25 mouse cellular contexts compared by ENCODE assay signal in the genomic region with DNA sequence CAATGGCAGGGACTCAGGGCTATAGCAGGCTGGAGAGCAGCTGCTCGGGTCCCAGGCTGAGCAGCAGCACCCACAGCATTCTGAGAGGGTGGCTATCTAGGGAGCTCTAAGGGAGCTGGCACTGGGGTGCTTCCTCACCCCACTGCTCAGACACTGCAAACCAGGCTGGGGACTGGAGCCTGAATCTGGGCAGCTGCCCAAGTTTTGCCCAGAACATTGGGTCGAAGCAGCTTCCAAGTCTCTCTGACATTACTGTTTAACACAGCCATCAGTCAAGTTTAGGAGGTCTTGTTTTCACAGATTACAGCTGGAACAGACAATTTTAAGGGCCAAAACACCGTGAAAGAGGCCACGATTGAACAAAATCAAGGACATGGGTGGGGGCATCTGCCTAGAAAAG.
DNase-seq lines count a peak whose midpoint lies in the region; ATAC-seq lines count a peak whose summit lies in the region.
"Had no signal": no experiment of that assay in that cellular context is flagged by ENCODE, and none has a peak within 500 bp of the region (broad histone marks: within the 10 kb centered on the region; RNA-seq: fewer than 3 reads in every experiment).

No protein-coding gene starts in this region.

- H3K27me3 ChIP-seq in hindbrain, embryonic 10.5 days (ENCODE audit: insufficient read depth, poor library complexity, severe bottlenecking): no peaks in the 10 kb centered on the region
- H3K27me3 ChIP-seq in hindbrain, embryonic 13.5 days: no peaks in the 10 kb centered on the region
- H3K27me3 ChIP-seq: heart, embryonic 15.5 days; intestine, embryonic 15.5 days; liver, embryonic 12.5 days; neural tube, embryonic 13.5 days; Patski had no signal

- 84% methylated on average over 4 of the region's 4 CpGs for WGBS in hindbrain, embryonic 10.5 days
- WGBS in hindbrain, embryonic 13.5 days: 50% methylated on average over 4 of the region's 4 CpGs

- H3K36me3 ChIP-seq in hindbrain, embryonic 10.5 days: no peaks in the 10 kb centered on the region
- H3K36me3 ChIP-seq in hindbrain, embryonic 13.5 days: no peaks in the 10 kb centered on the region
- H3K36me3 ChIP-seq: heart, embryonic 10.5 days; heart, embryonic 15.5 days; intestine, embryonic 15.5 days; liver, embryonic 12.5 days; neural tube, embryonic 13.5 days had no signal

- H3K9ac ChIP-seq in hindbrain, embryonic 13.5 days: no peak overlapping the region
- H3K9ac ChIP-seq: heart, embryonic 15.5 days; hindbrain, embryonic 14.5 days; intestine, embryonic 15.5 days; liver, embryonic 12.5 days; liver, postnatal 0 days; neural tube, embryonic 13.5 days had no signal

- ATAC-seq in hindbrain, embryonic 13.5 days (ENCODE audit: low FRiP score): no peak
- no peak for ATAC-seq in frontal cortex, adult (ENCODE audit: low TSS enrichment)
- ATAC-seq: forebrain, embryonic 16.5 days; intestine, embryonic 15.5 days; liver, embryonic 12.5 days; liver, postnatal 0 days; Patski had no signal

- H3K4me3 ChIP-seq in hindbrain, embryonic 10.5 days: no peak overlapping the region
- no peak overlapping the region for H3K4me3 ChIP-seq in hindbrain, embryonic 13.5 days
- H3K4me3 ChIP-seq: erythroblast, embryonic 14.5 days; heart, embryonic 10.5 days; heart, embryonic 15.5 days; intestine, embryonic 15.5 days; left cerebral cortex, adult 2 months; liver, embryonic 12.5 days; neural tube, embryonic 13.5 days had no signal

- no peak for DNase-seq in hindbrain, embryonic 10.5 days (ENCODE audit: low spot score)
- DNase-seq in left cerebral cortex, postnatal 4 days: peak; percentile 27
- no peak for DNase-seq in left cerebral cortex, adult 11 months (ENCODE audit: low spot score)
- DNase-seq in kidney, postnatal 10 days: peak; percentile 39
- DNase-seq in thymus, adult 18-20 months: no peak
- DNase-seq: adrenal gland, postnatal 10 days; cerebellum, adult 11-12 months; gastrocnemius, postnatal 14 days; heart, postnatal 36 days; layer of hippocampus, adult 9-11 months; liver, postnatal 0 days; lung, postnatal 36 days had no signal

- intact Hi-C loops in left cerebral cortex, postnatal 4 days (cut with DNase I): no loop called here

- H3K9me3 ChIP-seq in hindbrain, embryonic 10.5 days: 0 out of 2 replicates have a peak, but pooled peaks cover 7% of the 10 kb centered on the region
- no peaks in the 10 kb centered on the region for H3K9me3 ChIP-seq in hindbrain, embryonic 13.5 days
- H3K9me3 ChIP-seq: heart, embryonic 10.5 days; heart, embryonic 15.5 days; intestine, embryonic 15.5 days; neural tube, embryonic 13.5 days had no signal

- H3K4me1 ChIP-seq in hindbrain, embryonic 10.5 days (replicated peaks): peaks cover 5% of the 10 kb centered on the region; the same call in 1 of the 2 replicates
- no peaks in the 10 kb centered on the region; the same call in 1 of the 2 replicates for H3K4me1 ChIP-seq in hindbrain, embryonic 13.5 days (replicated peaks)
- H3K4me1 ChIP-seq: heart, embryonic 10.5 days; heart, embryonic 15.5 days; intestine, embryonic 15.5 days; liver, embryonic 12.5 days had no signal

- no peak overlapping the region for H3K4me2 ChIP-seq in hindbrain, embryonic 13.5 days
- H3K4me2 ChIP-seq: heart, embryonic 15.5 days; hindbrain, embryonic 14.5 days; intestine, embryonic 15.5 days; liver, embryonic 12.5 days; midbrain, embryonic 11.5 days; neural tube, embryonic 13.5 days had no signal

- peak overlapping the region; percentile 9; the same call in 1 of the 2 replicates for H3K27ac ChIP-seq in hindbrain, embryonic 10.5 days
- no peak overlapping the region for H3K27ac ChIP-seq in hindbrain, embryonic 13.5 days
- H3K27ac ChIP-seq: heart, embryonic 10.5 days; heart, embryonic 15.5 days; hindbrain, embryonic 14.5 days; intestine, embryonic 15.5 days; left cerebral cortex, adult 2 months; liver, embryonic 12.5 days; neural tube, embryonic 13.5 days had no signal

Comparison
In these comparisons a context has a peak if more than half of its experiments do, and no peak if none do; other contexts are left out.
1. DNase-seq: peak in left cerebral cortex, postnatal 4 days (single experiment) and kidney, postnatal 10 days (single experiment); none in hindbrain, embryonic 10.5 days (single experiment), left cerebral cortex, adult 11 months (single experiment) and thymus, adult 18-20 months (0 of 2).